Mouse (Mus musculus) brain, adult 2 months (tissue): ENCODE results near the gene Olfr401.
"Not testable (repeated sequence)": the region's sequence is repeated elsewhere in the genome, so short reads cannot be mapped to it uniquely, and the experiment has no call there.

Experiments used
- DNase-seq: peaks from one replicate; pipeline ENCODE4 v3.0.0; 2011; ENCODE audit warnings: low read depth, low spot score

The Olfr401 gene

DNA sequence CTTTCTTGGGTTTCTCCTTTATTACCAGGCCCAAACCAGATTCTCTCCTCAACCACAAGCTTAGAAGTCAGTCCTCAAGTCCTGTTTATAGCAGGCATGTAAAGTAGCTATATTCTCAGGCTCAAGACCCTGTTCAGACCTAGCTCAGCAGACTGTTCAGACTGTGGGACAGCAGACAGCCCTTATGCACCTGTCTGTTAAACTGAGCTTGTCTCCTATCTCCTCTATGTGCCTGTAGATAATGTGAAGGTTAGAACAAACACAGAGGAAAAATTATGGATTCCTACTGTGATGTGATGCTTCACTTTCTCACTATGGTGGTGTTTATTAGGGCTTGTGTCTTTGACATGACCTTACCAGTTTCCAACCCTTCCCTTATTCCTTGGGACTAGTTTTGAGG, at the start of gene Olfr401:
Gene Olfr401, plus strand, starts transcription at position 301 of the 400 bp plus-strand sequence.
- no peak for DNase-seq

DNA sequence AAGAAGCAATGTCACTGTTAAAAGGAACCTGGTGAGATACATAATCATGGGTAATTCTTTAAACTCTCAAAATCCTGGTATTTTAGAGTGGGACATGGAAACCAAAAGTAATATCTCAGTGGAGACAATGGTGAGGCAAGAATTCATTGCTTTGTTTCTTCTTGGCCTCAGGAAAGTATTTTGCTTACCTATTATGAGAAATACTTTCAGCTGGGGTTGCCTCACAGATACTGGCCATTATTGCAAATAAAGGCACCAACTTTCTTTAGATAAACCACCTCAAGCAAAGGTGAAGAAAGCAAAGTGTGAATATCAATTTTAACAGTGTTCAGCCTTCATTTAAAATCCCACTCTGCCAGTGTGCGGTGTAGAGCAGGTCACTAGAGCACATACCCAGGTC, 43.9 kb upstream of the Olfr401 start, which contains the start of gene Zfp616:
Gene Zfp616, plus strand, starts transcription at position 301 of the 400 bp plus-strand sequence.
- DNase-seq, result no peak

DNA sequence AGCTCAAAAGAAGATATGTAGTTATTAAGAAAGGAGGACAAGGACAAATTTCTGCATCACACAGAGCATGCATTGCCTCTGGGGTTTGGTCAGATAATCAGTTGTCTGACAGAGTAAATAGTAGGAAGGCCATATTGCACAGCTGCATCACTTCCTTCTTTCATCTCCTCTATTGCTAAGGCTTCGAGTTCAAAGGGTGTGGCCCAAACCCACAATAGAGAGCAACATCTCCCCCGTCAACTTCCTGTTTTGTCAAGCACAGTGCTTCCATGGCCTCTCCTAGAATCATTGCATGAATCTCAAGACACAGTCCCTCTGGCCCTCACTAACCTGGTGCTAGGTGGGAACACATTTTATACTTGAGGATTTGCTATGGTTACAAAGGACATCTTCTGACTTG, 12.8 kb upstream of the Olfr401 start:
- no peak for DNase-seq

DNA sequence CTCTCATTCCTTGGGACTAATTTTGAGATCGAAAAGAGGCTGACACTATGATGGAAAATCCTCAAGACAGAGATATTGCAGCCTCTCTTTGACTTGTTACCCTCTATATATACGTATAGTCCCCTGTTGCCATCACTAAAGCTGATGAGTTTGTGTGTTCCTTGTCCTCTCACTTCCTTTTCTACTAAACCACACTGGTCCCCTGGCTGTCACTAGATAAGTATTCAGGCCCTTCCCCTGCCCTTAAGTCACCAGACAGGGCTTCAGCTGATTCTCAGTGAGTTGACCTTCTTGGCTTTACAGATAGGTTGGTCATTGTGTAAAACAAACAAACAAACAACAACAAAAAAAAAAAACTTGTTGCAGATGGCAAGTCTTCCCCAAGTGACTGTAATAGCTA, 12.0 kb upstream of the Olfr401 start:
- no peak for DNase-seq

DNA sequence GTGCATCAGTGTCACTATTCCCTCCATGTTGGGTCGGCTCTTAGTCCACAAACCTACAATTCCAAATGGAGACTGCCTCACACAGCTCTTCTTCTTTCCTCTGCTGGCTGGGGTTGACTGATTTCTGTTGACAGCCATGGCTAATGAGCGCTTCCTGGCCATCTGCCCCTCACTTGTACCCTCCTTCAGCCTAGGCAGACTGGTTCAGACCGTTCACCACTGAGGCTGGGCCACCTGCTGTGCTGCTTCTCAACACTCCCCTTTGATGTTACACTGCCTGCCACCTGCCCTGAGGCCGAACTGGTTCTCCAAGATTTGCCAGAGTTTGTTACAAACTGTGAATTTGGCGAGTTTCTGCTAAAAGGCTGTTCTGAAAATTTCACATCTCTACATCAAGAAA, 8.4 kb upstream of the Olfr401 start:
- no peak for DNase-seq

DNA sequence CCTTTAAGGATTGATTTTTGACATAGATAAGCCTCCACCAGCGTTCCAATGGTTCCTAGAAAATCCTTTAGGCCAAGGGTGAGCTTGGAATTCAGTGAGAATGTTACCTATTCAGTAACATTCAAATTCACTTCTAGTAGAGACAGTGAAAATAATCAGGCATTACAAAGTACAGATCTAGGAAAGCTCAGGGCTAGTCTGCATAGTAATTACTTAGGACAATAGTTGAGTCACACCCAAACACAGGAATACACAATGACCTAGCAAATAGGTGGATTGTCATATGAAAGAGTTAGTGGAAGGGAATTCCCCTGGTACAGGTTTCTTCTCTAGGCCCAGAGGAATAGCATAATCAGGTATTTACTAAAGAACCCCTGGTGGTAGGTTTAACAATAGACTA, 26.5 kb downstream of the Olfr401 start:
- not testable (repeated sequence) for DNase-seq

DNA sequence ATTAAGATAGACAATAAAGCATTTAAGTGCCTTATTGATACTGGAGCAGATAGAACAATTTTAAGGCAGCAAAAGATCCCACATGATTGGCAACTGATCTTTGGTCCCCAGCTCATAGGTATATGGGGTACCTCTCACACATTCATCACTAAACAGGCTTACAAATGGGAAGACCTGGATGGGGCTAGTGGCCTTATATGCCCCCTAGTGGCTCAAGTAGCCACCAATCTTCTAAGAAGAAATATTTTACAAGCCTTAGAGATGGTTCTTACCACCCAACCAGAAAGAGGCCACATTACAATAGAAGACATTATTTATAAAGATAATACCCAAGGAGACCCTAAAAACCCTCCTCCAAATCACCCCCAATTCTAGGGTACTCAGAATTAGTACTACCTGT, 32.4 kb downstream of the Olfr401 start:
- DNase-seq, result no peak

DNA sequence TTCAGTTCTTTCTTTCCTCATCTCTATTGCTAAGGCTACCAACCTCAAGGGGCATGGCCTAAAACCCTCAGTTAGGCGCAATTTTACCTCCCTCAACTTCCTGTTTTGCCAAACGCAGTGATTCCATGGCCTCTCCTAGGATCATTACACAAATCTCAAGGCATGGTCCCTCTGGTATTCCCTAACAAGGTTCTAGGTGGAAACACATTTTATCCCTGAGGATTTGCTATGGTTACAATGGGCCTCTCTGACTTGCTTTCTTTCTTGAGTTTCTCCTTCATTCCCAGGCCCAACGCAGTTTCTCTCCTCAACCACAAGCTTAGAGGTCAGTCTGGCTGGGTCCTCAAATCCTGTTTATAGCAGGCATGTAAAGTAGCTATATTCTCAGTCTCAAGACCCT, 39.7 kb downstream of the Olfr401 start, which contains the start of gene Olfr402:
Gene Olfr402, plus strand, starts transcription at position 301 of the 400 bp plus-strand sequence.
- no peak for DNase-seq

DNA sequence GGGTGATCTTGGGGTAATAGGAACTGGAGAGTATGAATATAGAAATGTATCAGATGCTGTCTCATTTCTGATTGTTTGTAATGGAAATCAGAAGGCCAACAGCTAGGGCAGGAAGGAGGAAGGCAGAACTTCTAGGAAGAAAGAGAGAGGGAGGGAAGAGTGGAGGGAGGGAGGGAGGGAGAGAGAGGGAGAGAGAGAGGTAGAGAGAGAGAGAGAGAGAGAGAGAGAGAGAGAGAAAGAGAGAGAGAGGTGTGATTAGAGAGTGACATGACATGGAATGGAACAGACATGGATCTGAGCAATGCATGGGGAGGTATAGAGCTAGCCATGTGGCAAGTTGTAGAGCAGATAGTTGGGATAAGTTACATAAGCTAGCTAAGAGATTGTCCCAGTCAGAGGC, 55.3 kb downstream of the Olfr401 start:
- no peak for DNase-seq
